Mouse (Mus musculus) kidney, adult 2 months (tissue): ENCODE measurements around the gene Lmna.

Experiments
- CTCF ChIP-seq: fragments of 200-500 bp; conservative IDR thresholded peaks from 2 replicates; pipeline ENCODE4 v1.5.1; 2011; ENCODE audit warnings: low read depth, mild to moderate bottlenecking, control low read depth, low read length, moderate library complexity, mixed read lengths; ENCODE audit not compliant: insufficient read depth, insufficient read length
- POLR2A ChIP-seq: fragments of 200-500 bp; IDR thresholded peaks from one replicate; pipeline ENCODE4 v1.6.1; 2011; ENCODE audit warnings: low read depth, low read length, control low read depth

GRCm38 (mm10) chr3:88503881-88504746 lies 5.6 kb downstream of the Lmna start:
- TF ChIP-seq CTCF (no peak), POLR2A (no peak)
